Mouse (Mus musculus): ENCODE data around the gene Hoxa3.

Hoxa3 gene

DNA sequence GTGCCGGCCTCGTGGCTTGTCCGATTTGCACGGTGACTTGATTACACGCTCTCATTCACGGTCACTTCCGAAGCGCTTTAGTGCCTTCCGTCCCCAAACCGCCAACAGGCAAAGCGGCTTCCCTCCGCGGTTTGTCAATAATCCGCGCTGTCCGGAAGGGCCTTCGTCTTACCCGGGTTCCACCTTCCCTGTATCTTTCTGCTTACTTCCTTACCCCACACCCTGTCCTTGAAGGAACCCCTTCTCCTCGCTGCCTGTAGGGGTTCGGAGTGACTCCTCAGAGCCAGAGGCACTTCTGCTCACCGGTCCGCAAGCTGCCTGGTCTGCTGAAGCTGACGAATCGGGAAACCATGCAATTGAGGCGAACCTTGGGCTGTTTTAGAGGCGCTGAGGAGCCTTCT, 33.3 kb upstream of the Hoxa3 start:
- no peak for DNase-seq

DNA sequence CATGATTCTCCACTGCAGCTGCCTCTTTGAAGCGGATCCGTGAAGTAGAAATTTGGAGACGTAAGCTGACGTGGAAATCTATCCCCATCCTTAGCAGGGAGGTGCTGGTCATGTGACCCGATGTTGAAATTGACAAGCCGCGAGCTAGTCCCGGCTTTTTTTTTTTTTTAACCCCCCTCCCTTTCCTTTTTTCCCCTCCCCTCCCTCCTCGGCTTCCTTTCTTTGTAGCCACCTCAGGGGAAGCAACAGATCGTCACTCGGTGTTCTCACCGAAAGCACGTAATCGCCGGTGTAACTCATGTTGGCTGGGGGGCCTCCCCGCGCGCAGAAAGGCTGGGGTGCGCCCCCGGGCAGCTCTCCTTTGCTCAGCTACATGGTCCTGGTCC, 32.6 kb upstream of the Hoxa3 start, which contains the start of gene Hoxa11:
Hoxa11 (minus strand) TSS at position 54 of the 386 bp plus-strand sequence.
- DNase-seq: no peak

DNA sequence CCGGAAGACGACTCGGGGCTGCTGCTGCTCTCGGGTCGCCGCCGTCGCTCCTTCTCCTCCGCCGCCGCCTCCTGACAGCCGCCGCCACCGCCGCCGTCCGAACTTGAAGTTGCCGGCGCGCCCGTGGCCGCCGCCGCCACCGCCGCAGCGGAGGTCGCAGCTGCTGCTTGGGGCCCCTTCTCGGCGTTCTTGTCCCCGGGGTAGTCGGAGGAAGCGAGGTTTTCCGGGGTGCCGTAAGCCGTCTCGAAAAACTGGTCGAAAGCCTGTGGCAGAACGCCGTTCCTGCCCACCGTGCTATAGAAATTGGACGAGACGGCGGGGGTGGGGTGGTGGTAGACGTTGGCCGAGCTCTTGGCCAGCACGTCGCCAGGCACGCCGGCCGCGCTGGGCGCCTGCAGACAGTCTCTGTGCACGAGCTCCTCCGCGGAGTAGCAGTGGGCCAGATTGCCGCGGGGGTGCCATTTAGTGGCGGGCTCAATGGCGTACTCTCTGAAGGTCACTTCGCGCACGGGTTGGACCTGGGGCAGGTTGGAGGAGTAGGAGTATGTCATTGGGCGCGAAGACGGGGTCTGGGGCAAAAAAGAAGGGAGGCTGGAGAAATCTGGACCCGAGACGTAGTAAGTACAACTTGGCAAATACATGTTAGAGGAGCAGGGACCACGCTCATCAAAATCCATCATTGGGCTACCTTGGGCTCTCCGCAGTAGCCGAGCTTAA, 32.1 kb upstream of the Hoxa3 start:
- DNase-seq: no peak

DNA sequence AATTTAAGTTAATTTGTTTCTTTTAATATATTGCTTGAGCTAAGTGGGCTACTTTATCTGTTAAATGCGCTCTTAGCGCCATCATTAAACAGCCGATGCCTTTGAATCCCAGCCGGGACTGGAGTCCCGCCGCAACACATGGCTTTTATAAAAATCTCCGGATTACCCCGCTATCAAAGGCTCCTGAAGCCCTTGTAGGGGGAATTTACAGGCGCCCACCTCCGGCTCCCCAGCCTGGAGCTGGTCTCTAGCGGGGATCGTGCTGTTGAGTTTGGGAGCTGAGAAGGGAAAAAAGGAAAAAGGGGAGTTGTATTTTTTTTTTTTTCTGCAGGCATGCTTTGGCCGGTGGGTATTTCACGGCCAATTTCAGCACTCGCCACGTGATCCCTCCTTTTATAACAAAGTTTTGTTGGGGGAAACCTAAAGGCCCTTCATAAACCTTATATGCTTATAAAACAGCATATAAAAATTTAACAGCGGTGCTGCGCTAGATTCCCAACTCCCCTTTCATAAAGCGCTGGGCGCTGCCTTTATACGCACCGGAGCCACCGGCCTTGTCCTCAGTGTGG, 31.4 kb upstream of the Hoxa3 start:
- DNase-seq: no peak

DNA sequence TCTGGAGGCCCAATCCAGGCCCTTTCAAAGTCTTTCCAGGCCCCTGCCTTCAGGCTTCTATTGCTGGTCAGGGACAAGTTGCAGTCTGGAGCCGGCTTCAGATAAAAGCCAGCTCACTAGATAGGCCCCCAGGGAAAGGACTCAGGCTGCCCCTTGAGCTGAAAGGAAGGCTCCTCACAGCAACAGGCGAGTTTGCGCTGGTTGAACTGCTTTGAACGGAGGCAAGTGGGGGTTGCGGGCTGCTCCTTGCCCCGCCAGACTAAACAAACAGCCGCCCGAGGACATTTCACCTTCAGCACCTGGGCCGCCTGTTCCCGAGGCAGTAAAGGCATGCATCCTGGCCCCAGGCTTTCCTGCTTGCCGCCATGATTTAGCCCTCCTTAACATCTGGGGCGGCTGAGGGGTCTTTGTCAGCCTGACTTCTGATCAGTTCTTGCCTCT, 30.6 kb upstream of the Hoxa3 start:
- no peak for DNase-seq

DNA sequence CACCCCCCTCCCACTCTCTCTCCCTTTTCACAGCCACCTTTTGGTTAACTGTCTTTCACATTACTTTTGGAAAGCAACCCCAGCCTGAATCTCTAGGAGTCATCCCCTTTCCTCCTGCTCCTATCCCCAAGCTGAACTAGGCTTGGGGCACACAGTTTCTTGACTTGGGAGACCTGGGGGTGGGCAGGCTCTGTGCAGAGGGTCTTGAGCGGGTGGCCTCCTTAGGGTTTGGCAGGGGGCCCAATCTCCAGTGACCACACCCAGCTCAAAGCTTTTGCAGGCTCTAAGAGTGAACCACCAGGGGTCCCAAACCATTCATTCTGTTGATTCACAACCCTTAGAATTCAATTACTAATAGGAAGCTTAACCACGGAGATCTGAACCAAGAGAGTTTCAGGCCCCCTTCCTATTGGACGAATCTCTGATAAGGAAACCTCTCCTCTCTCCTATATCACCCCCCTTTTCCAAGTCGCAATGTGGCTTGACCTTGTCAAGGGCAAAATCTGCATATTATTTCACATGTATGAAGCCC, 29.7 kb upstream of the Hoxa3 start:
- DNase-seq: no peak

DNA sequence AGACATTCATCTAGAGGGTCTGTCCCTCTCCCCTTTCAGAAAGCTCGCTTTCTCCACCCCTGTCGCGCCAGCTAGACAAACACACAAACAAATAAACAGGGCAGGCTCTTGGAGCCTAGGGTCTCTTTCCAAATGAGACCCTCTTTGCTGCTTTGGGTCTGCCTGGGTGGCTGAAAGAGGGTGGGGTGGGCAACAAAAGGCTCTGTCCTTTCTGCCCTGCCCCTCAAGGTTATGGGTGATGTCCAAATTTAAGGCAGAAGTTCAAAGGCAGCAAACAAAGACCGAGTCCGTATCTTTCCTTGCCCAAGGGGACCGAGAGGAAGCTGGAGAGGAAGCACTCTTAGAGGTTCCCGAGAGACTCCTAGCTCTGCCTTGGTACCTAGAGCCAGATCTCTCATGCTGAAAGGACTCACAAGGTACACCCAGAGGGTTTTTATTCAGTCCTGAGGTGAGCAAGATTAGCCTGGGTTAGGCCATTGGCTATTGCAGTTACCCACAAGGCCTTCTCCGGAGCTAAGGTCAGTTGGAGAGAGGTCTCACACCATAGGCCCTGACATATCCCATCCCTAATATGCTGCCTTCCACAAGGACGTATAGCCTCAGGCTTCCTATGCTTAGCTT, 28.0 kb upstream of the Hoxa3 start:
- no peak for DNase-seq

DNA sequence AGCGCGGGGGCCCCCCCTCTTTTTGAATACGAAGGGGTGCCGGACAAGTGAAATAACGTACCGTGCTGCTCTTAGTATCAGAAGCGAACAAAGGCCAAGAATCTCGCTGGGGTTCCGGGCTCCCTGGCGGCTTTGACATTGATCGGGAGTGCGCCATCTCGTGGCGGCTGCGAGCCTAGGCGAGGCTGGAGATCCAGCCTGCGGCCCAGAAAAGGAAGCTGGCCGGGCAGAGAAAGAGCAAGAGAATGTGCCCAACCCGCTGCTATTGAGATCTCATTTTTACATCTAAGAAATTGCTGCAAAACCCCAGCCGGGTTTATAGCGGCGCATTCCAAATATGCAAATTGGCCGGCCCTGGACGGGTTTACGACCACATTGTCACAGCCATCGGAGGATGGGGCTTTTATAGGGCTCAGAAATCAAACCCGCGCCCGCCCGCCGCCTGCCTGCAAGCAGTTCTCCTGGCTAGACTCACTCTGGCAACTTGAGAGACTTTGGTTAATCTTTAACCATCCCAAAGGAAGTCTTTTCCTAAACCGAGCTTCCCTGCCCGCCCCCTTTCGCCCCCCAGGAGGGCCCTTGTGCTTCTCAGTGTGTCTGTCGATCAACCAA, 27.4 kb upstream of the Hoxa3 start, which contains the start of gene Hoxa10:
Hoxa10 (minus strand) TSS at position 466 of the 612 bp plus-strand sequence.
- peak; percentile 88 for DNase-seq

DNA sequence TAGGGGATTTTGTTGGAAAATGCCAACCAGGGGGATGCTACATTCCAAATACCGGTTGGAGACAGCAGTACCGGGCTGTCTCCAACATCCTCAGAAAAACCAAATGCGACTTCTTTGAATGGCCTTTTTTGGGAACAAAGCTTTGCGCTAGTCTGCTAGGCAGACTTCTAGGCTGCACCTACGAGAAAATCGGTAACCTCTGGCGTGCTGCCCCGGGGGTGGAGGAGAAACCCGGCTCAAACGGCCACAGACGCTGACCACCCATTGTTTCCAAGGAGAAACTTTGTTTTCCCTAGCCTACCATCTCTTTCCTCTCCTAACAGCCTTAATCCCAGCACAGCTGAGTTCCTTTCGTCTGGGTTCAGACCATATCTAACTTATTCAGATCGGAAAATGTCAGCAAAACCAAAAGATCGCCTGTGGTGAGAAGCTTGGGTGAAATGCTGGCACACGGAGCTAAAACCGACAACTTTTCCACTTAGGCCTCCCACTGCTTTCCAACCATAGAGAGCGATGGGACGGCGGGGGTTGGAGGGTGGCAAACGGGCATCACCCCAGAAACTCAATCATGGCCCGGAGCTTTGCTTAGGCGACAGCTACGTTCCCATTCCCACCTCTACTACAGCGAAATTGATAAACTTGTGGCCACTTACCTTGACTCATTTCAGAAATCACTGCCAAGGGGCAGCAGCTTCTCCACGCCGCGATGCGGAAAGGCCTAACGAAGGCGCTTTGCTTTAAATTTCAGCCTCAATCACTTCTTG, 26.7 kb upstream of the Hoxa3 start:
- DNase-seq: no peak

DNA sequence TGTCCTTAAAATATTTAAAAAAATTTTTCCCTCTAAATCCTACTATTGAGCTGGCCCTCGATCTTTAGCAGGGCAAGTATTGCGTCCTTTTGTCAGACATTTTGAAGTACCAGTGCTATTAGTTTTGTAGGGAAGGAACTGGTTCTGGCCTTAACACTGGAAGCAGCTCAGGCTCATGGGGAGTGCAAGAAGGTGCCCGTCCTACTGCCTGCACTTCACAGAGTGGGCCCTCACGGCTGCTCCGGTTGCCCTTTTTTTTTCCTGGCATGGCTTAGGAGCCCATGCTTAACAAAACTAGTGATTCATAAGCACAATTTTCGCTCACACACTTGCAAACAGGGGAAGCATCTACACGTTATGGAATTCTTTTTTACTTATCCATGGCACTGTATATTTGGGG, 25.8 kb upstream of the Hoxa3 start:
- no peak for DNase-seq

DNA sequence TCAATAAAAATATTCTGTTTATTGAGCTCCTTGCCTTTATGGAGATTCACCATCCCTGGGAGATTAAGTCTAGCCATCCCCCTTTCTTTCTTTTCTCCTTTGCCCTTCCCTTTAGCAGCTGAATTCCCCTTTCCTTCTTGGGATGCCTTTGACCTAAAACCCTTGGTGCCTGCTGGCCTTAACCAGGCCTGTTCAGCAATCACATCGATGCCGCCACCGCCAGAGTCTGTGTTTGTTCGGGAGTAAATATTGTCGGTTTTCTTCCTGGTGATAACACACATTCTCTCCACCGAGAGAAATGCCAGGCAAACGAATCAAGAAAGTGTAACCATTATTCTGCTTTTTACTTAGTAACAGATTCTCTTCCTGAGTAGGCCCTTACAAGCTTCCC, 25.0 kb upstream of the Hoxa3 start:
- DNase-seq: no peak

DNA sequence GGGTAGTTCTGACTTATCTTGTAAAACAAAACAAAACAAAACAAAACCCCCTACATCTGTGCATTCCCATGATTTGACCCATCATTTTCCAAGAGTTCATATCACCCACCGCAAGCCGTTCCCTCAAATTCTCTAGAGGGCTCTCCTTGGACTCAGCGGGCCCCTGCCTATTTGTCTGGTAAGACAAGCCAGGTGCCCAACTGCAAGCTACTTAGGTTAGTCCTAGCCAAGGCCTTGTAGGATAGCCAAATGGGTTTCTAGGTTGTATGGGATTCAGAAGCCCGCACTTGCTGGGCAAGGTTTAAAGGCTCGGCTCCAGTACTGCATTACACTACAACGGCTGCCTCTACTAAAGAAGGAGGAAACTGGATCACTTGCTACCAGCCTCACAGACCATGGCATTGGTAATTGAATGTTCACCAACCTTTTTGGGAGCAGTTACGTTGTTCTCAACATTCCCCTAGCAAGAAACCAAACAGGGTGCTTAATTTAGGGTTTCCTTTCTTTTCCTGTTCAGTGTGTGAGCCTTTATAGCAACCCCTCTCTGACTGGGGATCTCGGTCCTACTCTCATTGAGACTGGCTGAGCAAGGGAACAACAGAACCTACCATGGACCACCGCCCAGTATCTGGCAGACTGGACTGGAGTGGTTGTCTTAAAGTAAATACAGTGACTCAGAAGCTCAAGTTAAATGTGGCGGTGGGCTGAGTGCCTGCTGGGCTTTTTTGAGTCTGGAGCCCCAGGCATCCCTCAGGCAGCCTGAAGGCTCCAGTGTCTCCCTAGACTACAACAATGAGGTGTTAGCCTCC, 24.4 kb upstream of the Hoxa3 start:
- no peak for DNase-seq

DNA sequence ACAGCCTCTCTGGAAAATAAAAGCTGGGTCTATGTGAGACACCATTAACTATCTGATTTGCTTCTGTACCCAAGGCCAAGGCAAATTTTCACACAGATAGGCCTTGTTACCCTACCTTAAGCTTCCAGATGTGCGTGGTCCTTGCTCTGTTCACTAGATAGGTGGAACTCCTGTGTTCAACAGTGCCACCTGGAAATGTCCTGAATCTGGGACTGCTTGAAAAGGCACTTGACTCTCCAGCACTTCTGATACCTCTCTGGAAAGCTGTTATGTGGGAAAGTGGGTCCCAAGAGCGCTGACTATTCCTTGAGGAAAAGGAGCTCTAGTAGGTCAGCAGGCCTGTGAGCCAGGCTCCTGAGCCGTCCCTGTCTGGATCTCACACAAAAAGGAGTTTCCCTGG, 23.7 kb upstream of the Hoxa3 start:
- DNase-seq: no peak

DNA sequence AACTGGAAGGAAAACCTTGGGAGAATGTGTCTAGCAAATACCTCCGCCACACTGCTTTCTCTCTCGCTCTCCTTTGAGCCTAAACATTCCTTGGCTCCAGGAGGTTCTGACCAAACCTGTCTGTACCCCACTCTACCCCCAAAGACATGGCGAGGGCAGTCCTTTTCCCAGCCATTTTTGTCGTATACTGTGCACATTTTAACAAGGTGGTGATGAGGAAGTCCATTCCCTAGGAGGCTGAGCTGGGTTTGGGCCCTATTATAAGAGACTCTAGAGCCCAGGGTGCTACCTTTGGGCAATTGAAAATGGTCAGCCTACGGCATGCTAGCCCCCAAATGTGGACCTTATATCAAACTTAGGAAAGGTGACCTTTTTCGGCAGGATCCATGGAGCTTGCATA, 22.7 kb upstream of the Hoxa3 start:
- DNase-seq: no peak

DNA sequence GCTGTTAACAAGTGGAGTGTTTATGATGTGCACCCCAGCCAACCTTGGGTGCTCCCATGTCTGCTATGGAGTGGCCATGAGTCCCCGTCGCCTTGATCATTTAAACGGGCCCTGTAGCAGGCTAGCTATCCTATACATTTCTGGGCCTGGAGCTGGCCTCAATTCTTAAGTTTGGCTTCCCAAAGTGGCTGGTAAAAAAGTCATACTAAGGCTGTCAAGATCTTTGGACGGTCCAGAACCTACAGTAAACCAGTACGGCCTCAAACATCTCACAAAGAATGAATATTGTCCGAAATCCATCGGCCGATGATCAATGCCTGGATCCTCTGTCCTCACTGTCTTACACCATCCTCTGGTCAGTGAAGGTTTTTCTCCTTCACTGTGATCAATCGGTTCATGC, 22.1 kb upstream of the Hoxa3 start:
- DNase-seq: no peak

DNA sequence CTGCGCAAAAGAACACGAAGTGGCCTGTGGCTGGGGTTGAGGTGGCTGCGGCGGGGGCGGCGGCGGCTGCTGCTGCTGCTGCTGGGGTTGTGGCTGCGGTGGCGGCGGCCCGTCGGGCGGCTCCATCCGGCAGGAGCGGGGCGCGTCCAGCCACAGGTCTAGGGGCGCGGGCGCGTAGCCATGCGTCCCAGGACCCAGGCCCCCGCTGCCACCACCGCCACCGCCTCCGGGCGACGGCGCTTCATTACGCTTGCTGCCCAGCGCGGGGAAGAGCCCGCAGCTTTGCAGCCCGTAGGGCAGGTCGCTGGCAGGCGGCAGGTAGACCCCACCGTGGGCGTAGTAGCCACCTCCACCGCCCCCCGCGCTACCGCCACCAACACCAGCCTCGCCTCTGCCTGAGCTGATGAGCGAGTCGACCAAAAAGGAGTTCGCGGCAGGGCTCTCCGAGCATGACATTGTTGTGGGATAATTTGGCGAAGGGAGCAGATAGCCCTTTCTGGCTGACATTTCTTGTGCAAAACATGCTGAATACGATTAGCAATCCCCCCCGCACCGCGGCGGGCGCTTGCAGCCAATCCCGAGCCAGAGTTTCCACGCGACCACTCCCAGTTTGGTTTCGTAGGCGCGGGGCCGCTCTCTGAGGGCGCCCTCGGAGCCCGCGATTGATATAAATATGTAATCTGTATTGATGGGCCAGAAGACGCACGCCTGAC, 21.4 kb upstream of the Hoxa3 start:
- DNase-seq: no peak

DNA sequence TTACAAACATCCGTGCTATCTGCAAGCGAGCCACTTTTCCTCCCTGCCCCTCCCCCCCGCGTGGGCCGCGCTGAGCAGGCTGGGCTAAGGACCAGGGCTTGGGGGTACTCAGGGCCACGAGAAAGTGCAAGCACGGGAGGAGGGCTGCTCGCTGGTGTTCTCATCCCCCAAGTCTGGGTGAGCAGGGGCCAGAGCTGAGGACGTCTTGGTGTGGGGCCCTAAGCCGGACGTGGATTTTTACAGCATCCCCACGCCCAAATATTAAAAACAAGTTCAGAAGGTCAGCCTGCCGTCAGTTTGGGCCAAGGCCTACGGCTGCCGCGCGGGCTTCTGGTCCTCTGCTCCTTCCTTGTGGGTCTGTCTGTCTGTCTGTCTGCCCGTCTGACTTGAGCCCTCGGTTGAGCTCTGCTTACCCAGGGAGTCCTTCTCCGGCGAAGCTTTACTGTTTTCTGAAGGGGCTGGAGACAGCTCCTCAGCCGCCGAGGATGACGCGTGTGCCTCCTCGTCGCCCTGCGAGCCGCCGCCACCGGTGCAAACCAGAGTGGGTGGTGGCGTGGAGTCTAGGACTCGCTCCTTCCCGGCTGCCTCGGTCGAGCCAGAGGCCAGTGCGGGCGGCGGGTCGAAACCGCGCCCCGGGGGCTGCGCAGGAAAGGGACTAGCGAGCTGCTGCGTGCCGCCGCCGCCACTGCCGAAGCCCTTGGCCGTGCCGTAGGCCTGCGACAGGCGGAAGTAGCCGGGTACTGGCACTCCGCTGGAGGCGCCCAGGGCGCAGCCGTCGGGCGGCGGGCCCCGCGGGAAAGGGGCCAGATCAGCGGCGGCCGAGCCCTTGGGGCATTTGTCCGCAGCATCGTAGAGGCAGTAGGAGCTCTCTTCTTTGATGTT, 20.7 kb upstream of the Hoxa3 start:
- no peak for DNase-seq

DNA sequence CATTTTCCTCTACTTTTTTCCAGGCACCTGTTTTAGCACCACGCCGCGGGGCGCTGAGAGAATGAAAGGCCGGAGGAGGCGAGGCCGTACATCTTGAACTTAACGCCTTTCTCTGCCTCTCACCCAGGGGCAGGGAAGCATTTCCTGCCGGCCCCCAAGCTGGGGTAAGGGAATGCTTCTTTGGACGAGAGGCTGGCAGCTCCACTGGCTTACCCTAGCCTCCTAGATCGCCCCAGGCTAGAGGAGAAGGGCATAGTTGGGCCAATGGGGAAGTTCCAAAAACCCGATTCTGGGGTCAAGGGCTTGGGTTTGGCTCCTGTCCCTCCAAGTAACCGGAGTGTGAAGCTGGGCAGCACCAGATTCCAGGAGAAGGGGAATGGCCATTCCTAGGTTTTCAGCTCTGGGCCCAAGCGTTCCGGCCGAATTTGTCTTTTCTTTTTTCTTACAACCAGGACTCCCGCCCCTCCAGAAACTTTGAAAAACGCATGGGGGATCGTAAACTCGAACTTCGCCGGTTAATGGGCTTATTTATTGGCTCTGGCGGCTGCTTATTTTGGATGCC, 19.9 kb upstream of the Hoxa3 start:
- DNase-seq: no peak

DNA sequence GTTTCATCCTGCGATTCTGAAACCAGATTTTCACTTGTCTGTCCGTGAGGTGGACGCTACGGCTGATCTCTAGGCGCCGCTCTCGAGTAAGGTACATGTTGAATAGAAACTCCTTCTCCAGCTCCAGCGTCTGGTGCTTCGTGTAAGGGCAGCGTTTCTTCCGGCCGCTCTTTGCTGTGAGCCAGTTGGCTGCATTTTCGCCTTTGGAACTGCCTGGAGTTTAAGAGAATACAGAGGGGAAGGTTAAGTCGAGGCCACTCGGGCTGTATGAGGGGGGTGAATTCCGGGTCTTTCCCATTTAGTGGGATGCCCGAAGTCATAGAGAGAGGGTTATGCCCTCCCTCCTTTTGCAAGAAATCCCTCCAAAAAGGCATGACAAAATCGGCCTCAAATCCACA, 19.4 kb upstream of the Hoxa3 start:
- peak; percentile 45 for DNase-seq
